Comparison of ENCODE assay signal across 8 mouse cellular contexts in the genomic region with DNA sequence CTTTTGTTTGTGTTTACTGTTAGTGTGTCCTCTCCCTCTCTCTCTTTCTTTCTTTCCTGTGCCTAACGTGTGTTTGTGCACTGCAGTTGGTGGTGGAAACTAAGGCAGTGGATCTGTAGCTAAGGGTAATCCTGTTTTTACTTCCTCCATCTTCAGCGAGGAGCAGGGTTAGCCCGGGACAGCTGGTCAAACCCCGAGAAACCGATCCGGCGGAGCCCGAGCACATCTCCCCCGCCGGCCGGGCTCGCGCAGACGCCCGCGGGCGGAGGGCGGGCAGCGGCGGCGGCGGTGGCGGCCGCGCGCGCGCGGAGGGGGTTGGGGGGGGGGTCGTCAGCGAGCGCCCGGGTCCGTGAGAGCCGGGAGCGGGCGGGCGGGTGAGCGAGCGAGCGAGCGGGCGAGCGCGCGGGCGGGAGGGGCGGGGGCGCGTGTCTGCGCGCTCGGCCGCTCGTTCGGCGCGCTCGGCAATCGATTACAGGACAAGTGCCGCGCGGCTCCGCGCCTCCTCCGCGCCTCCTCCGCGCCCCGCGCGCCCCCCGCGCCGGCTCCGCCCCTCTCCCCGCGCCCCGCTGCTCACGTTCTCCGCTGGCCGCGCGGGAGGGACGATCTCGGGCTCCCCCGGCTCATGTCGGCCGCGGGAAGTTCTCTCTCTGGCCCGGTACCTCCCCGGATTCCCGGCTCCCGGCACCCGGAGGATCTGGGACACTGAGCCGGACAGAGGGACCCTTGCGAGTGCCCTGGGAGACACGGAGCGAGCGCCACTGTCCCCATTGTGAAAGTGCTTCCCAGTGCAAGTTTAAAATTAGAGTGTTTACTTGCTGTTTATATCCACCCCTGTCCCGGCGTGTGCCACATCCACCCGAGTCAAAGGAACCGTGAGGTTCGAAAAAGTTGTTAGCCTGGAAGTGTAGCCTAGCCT. TPM values are rescaled to one million over a fixed set of nuclear protein-coding genes. Genes with fewer than 3 reads are reported as not detected.
A peak's percentile ranks its signal among the peaks of the same experiment; 100 is the strongest.
DNase-seq lines count a peak whose midpoint lies in the region; ATAC-seq and TF ChIP-seq lines count a peak whose summit lies in the region.

Gene Ikzf2, minus strand, starts transcription at position 170 of the 916 bp plus-strand sequence.

- peak; percentile 53 for TF ChIP-seq POLR2A in myocyte (IDR thresholded peaks at IDR 0.05; ENCODE audit: insufficient read length, low read depth)

- WGBS in forebrain, embryonic 10.5 days, result under 1% methylated on average over 68 of the region's 105 CpGs
- WGBS in heart, embryonic 14.5 days, result 1% methylated on average over 67 of the region's 105 CpGs
- whole genome bisulfite sequencing in liver, embryonic 11.5 days, result under 1% methylated on average over 59 of the region's 105 CpGs

- DNase-seq in CD4-positive helper T cell, adult 2 months (ENCODE audit: low read depth, low spot score), result peak; percentile 87
- peak; percentile 66 for DNase-seq in brain, embryonic 18.5 days (ENCODE audit: low read depth, low spot score)
- DNase-seq in forebrain, embryonic 10.5 days (ENCODE audit: extremely low spot score, low spot score), result peak; percentile 78
- peak; percentile 84 for DNase-seq in kidney, postnatal 10 days
- DNase-seq in liver, embryonic 11.5 days (ENCODE audit: low spot score), result peak; percentile 81
- DNase-seq in spleen, postnatal 36 days (ENCODE audit: low spot score in 2 of 2), result peak; percentile 48 to 51

- H3K9ac ChIP-seq in heart, embryonic 14.5 days (ENCODE audit: low read length), result peak within 1 kb of the TSS; percentile 82
- peak within 1 kb of the TSS; percentile 68 for H3K9ac ChIP-seq in liver, embryonic 11.5 days (ENCODE audit: low read depth, low read length)

- H3K4me1 ChIP-seq in forebrain, embryonic 10.5 days, result peaks cover 35% of the 10 kb centered on the region
- H3K4me1 ChIP-seq in heart, embryonic 14.5 days (ENCODE audit: control insufficient read depth in 2 of 2, insufficient read depth in 2 of 2, low read length in 2 of 2), result peaks cover 3 to 7% of the 10 kb centered on the region in 2 experiments; a peak in 3 of 4 replicates
- peaks cover 2% of the 10 kb centered on the region; the same call in 1 of the 2 replicates for H3K4me1 ChIP-seq in liver, embryonic 11.5 days (replicated peaks; ENCODE audit: control insufficient read depth, insufficient read depth, low read length)

- peak; percentile 88 for ATAC-seq in heart, embryonic 14.5 days (ENCODE audit: insufficient number of reproducible peaks, insufficient read depth, low FRiP score, low read depth)
- ATAC-seq in liver, embryonic 11.5 days (replicated peaks; ENCODE audit: low FRiP score), result peak; percentile 80

- H3K27ac ChIP-seq in forebrain, embryonic 10.5 days, result peak within 1 kb of the TSS; percentile 95
- peak within 1 kb of the TSS; percentile 90 to 96 for H3K27ac ChIP-seq in heart, embryonic 14.5 days (replicated peaks in 1 of 2; ENCODE audit: control insufficient read depth in 1 of 2, insufficient read depth in 1 of 2, low read depth in 2 of 2, low read length in 2 of 2)
- peak within 1 kb of the TSS; percentile 73 for H3K27ac ChIP-seq in liver, embryonic 11.5 days (ENCODE audit: low read depth, low read length)

- H3ac ChIP-seq in myocyte (ENCODE audit: control insufficient read depth, insufficient read length), result peak within 1 kb of the TSS; percentile 48

- no peaks in the 10 kb centered on the region for H3K79me2 ChIP-seq in myocyte (ENCODE audit: control insufficient read depth, insufficient read depth)

- peak within 1 kb of the TSS; percentile 72 for H3K4me2 ChIP-seq in heart, embryonic 14.5 days (ENCODE audit: low read length)
- peak within 1 kb of the TSS; percentile 90 for H3K4me2 ChIP-seq in liver, embryonic 11.5 days
- peak within 1 kb of the TSS; percentile 97 for H3K4me2 ChIP-seq in myocyte (ENCODE audit: low read depth)

- no peaks in the 10 kb centered on the region for H3K36me3 ChIP-seq in forebrain, embryonic 10.5 days (replicated peaks)
- H3K36me3 ChIP-seq in heart, embryonic 14.5 days (ENCODE audit: control insufficient read depth, insufficient read depth, low read length), result no peaks in the 10 kb centered on the region
- H3K36me3 ChIP-seq in liver, embryonic 11.5 days (ENCODE audit: control insufficient read depth, insufficient read depth, low read length), result no peaks in the 10 kb centered on the region
- H3K36me3 ChIP-seq in myocyte (ENCODE audit: control insufficient read depth, insufficient read depth), result no peaks in the 10 kb centered on the region

- peak within 1 kb of the TSS; percentile 81 for H3K4me3 ChIP-seq in forebrain, embryonic 10.5 days
- peak within 1 kb of the TSS; percentile 71 to 98 for H3K4me3 ChIP-seq in heart, embryonic 14.5 days (ENCODE audit: control insufficient read depth in 1 of 2, insufficient read depth in 1 of 2, low read depth in 1 of 2, low read length in 2 of 2)
- peak within 1 kb of the TSS; percentile 84 for H3K4me3 ChIP-seq in liver, embryonic 11.5 days (ENCODE audit: low read depth, low read length)
- peak within 1 kb of the TSS; percentile 40 for H3K4me3 ChIP-seq in myocyte

- H3K27me3 ChIP-seq in forebrain, embryonic 10.5 days (ENCODE audit: poor library complexity, severe bottlenecking), result no peaks in the 10 kb centered on the region
- H3K27me3 ChIP-seq in heart, embryonic 14.5 days (ENCODE audit: control insufficient read depth, insufficient read depth, low read length), result no peaks in the 10 kb centered on the region
- no peaks in the 10 kb centered on the region for H3K27me3 ChIP-seq in liver, embryonic 11.5 days (replicated peaks; ENCODE audit: control insufficient read depth, insufficient read depth, low read length)
- no peaks in the 10 kb centered on the region for H3K27me3 ChIP-seq in myocyte (ENCODE audit: control insufficient read depth, insufficient read depth, insufficient read length)

- H3K9me3 ChIP-seq in forebrain, embryonic 10.5 days, result no peaks in the 10 kb centered on the region
- no peaks in the 10 kb centered on the region for H3K9me3 ChIP-seq in heart, embryonic 14.5 days (ENCODE audit: control insufficient read depth, low read length)
- H3K9me3 ChIP-seq in liver, embryonic 11.5 days (ENCODE audit: control insufficient read depth, low read length), result no peaks in the 10 kb centered on the region

TF ChIP-seq in myocyte, 11 proteins besides CTCF, POLR2A, EP300 and RAD21:
- TF ChIP-seq MYOG (IDR thresholded peaks at IDR 0.05; ENCODE audit: control insufficient read depth in 1 of 3, insufficient read depth in 1 of 3, insufficient read length in 2 of 3, low read depth in 2 of 3), result peak in 1 of 3 experiments; percentile 42
- peak; percentile 30 for TF ChIP-seq POLR2AphosphoS2 (IDR thresholded peaks at IDR 0.05; ENCODE audit: insufficient read length, low read depth)
- TF ChIP-seq MYOD1 (IDR thresholded peaks at IDR 0.05; ENCODE audit: control insufficient read depth in 1 of 3, insufficient read length in 2 of 3, low read depth in 2 of 3), result peak in 2 of 3 experiments; percentile 6 to 37
- no peak for TF ChIP-seq E2F4 (IDR thresholded peaks at IDR 0.05; ENCODE audit: insufficient read depth)
- TF ChIP-seq MAX (IDR thresholded peaks at IDR 0.05; ENCODE audit: low read depth), result no peak
TF ChIP-seq in myocyte: peak in this region for 3.

RNA-seq across cellular contexts. Expression of gene Ikzf2, which starts in this region (rescaled TPM):
- 5.4 and 6.4 TPM in 2 replicates for polyA plus RNA-seq in forebrain, embryonic 10.5 days (2016; fragmentation: Nextera tagmentation; extraction: Ambion mirVana)
- 2.5 and 3.3 TPM in 2 replicates for polyA plus RNA-seq in heart, embryonic 14.5 days (2014; fragmentation: Nextera tagmentation; extraction: Ambion mirVana)
- 2.8 and 3.5 TPM in 2 replicates for polyA plus RNA-seq in liver, embryonic 11.5 days (2014; fragmentation: Nextera tagmentation; extraction: Ambion mirVana)
- 0.44 TPM for polyA plus RNA-seq in myocyte (2012; fragmentation: generic; extraction: Trizol)

Comparison
In these comparisons a context has a peak if more than half of its experiments do, and no peak if none do; other contexts are left out.
1. Peak in every context shown above with its lines: DNase-seq, ATAC-seq, H3K4me3 ChIP-seq and H3K27ac ChIP-seq.